Mouse (Mus musculus): Measurements from ENCODE around the gene Evpl. TPM values are rescaled to one million over a fixed set of nuclear protein-coding genes. Genes with fewer than 3 reads are reported as not detected.

Evpl gene
- total RNA-seq, 2 experiments from 2014 or later, result 0.66 to 0.85 TPM

- intact Hi-C loops (cut with DNase I), result no loop called here
- no peak for DNase-seq
These were observed 21.9 kb downstream of the Evpl start for GRCm38 (mm10) chr11:116215991-116216390.

- DNase-seq, result no peak
- intact Hi-C loops (cut with DNase I), result no loop called here
These were observed 22.7 kb downstream of the Evpl start for GRCm38 (mm10) chr11:116215181-116215580.

GRCm38 (mm10) chr11:116213877-116214510 is 23.9 kb downstream of the Evpl start:
- DNase-seq, result no peak
- intact Hi-C loops (cut with DNase I), result no loop called here

- DNase-seq, result no peak
- intact Hi-C loops (cut with DNase I), result no loop called here
These were observed 25.0 kb downstream of the Evpl start for GRCm38 (mm10) chr11:116212847-116213246.

- intact Hi-C loops (cut with DNase I), result no loop called here
These were observed 27.2 kb downstream of the Evpl start for GRCm38 (mm10) chr11:116210696-116211095.

GRCm38 (mm10) chr11:116209257-116209656 is 28.6 kb downstream of the Evpl start:
- DNase-seq, result no peak
- intact Hi-C loops (cut with DNase I), result no loop called here

More at GRCm38 (mm10) chr11:116210696-116211095, 27.2 kb downstream of the Evpl start:
- DNase-seq, result no peak

- no peak for DNase-seq
- intact Hi-C loops (cut with DNase I), result no loop called here
These were observed 29.2 kb downstream of the Evpl start for GRCm38 (mm10) chr11:116208660-116209059.

- no peak for DNase-seq
- intact Hi-C loops (cut with DNase I), result no loop called here
These were observed 31.2 kb downstream of the Evpl start for GRCm38 (mm10) chr11:116206678-116207077.

GRCm38 (mm10) chr11:116203150-116203549 is 34.7 kb downstream of the Evpl start:
- no peak for DNase-seq
- intact Hi-C loops (cut with DNase I), result no loop called here

- intact Hi-C loops (cut with DNase I), result no loop called here
- no peak for DNase-seq
These were observed 36.7 kb downstream of the Evpl start for GRCm38 (mm10) chr11:116201151-116201550.

- DNase-seq, result peak; percentile 98
- intact Hi-C loops (cut with DNase I), result no loop called here
These were observed 39.0 kb downstream of the Evpl start, which contains the start of the genes Ten1 and Acox1 for GRCm38 (mm10) chr11:116198639-116199531. Ten1 (plus strand) TSS chr11:116198855. Acox1 (minus strand) TSS chr11:116199045.

GRCm38 (mm10) chr11:116198132-116198531 is 39.7 kb downstream of the Evpl start:
- intact Hi-C loops (cut with DNase I), result no loop called here
- no peak for DNase-seq

- intact Hi-C loops (cut with DNase I), result no loop called here
- no peak for DNase-seq
These were observed 40.3 kb downstream of the Evpl start for GRCm38 (mm10) chr11:116197584-116197906.

- intact Hi-C loops (cut with DNase I), result no loop called here
- no peak for DNase-seq
These were observed 40.9 kb downstream of the Evpl start for GRCm38 (mm10) chr11:116196866-116197583.

- intact Hi-C loops (cut with DNase I), result no loop called here
- DNase-seq, result no peak
These were observed 41.5 kb downstream of the Evpl start for GRCm38 (mm10) chr11:116196336-116196735.

- DNase-seq, result no peak
- intact Hi-C loops (cut with DNase I), result no loop called here
These were observed 42.6 kb downstream of the Evpl start for GRCm38 (mm10) chr11:116195252-116195651.

- intact Hi-C loops (cut with DNase I), result no loop called here
- DNase-seq, result no peak
These were observed 43.3 kb downstream of the Evpl start for GRCm38 (mm10) chr11:116194619-116195018.

GRCm38 (mm10) chr11:116187226-116187930 is 50.5 kb downstream of the Evpl start:
- intact Hi-C loops (cut with DNase I), result no loop called here

GRCm38 (mm10) chr11:116186360-116186759 is 51.5 kb downstream of the Evpl start:
- intact Hi-C loops (cut with DNase I), result no loop called here
- no peak for DNase-seq

More at GRCm38 (mm10) chr11:116187226-116187930, 50.5 kb downstream of the Evpl start:
- no peak for DNase-seq

GRCm38 (mm10) chr11:116185836-116186235 is 52.0 kb downstream of the Evpl start:
- no peak for DNase-seq
- intact Hi-C loops (cut with DNase I), result no loop called here
